7 mouse cellular contexts compared by ENCODE assay signal in genomic region chr2:30392114-30392576, GRCm38 (mm10). TPM values are rescaled to one million over a fixed set of nuclear protein-coding genes. Genes with fewer than 3 reads are reported as not detected.
DNase-seq lines count a peak whose midpoint lies in the region; ATAC-seq lines count a peak whose summit lies in the region.

Dolpp1 (plus strand) TSS chr2:30392254.

- peak; percentile 97 for DNase-seq in adrenal gland, postnatal 10 days
- peak; percentile 99 for DNase-seq in embryonic facial prominence, embryonic 10.5 days (ENCODE audit: low spot score)
- peak; percentile 99 for DNase-seq in kidney, adult 11 months
- peak; percentile 97 for DNase-seq in limb, embryonic 10.5 days (ENCODE audit: low spot score)
- DNase-seq in spleen, adult 12 weeks (ENCODE audit: low spot score), result peak; percentile 93

- H3K4me1 ChIP-seq in embryonic facial prominence, embryonic 10.5 days, result peaks cover 37% of the 10 kb centered on the region
- peaks cover 20% of the 10 kb centered on the region for H3K4me1 ChIP-seq in limb, embryonic 10.5 days
- H3K4me1 ChIP-seq in midbrain, embryonic 13.5 days (replicated peaks), result peaks cover 26% of the 10 kb centered on the region

- H3K36me3 ChIP-seq in embryonic facial prominence, embryonic 10.5 days (replicated peaks), result peaks cover 30% of the 10 kb centered on the region
- H3K36me3 ChIP-seq in limb, embryonic 10.5 days, result peaks cover 21% of the 10 kb centered on the region
- H3K36me3 ChIP-seq in midbrain, embryonic 13.5 days, result peaks cover 21% of the 10 kb centered on the region

- peak within 1 kb of the TSS; percentile 99 for H3K4me2 ChIP-seq in midbrain, embryonic 13.5 days (replicated peaks)

- WGBS in embryonic facial prominence, embryonic 10.5 days, result under 1% methylated on average over 40 of the region's 40 CpGs
- under 1% methylated on average over 40 of the region's 40 CpGs for WGBS in limb, embryonic 10.5 days
- under 1% methylated on average over 40 of the region's 40 CpGs for WGBS in midbrain, embryonic 13.5 days

- ATAC-seq in granulocyte monocyte progenitor cell, adult 5-6 weeks (replicated peaks; ENCODE audit: poor library complexity, severe bottlenecking), result peak; percentile 93
- peak; percentile 99 for ATAC-seq in midbrain, embryonic 13.5 days

- H3K27ac ChIP-seq in embryonic facial prominence, embryonic 10.5 days (replicated peaks), result peak within 1 kb of the TSS; percentile 89
- H3K27ac ChIP-seq in limb, embryonic 10.5 days, result peak within 1 kb of the TSS; percentile 85
- H3K27ac ChIP-seq in midbrain, embryonic 13.5 days, result peak within 1 kb of the TSS; percentile 92

- peak within 1 kb of the TSS; percentile 85 for H3K9ac ChIP-seq in midbrain, embryonic 13.5 days (replicated peaks)

- no peaks in the 10 kb centered on the region for H3K9me3 ChIP-seq in embryonic facial prominence, embryonic 10.5 days
- H3K9me3 ChIP-seq in limb, embryonic 10.5 days (replicated peaks), result no peaks in the 10 kb centered on the region
- no peaks in the 10 kb centered on the region for H3K9me3 ChIP-seq in midbrain, embryonic 13.5 days

- H3K27me3 ChIP-seq in embryonic facial prominence, embryonic 10.5 days (replicated peaks; ENCODE audit: low read depth, poor library complexity, severe bottlenecking), result no peaks in the 10 kb centered on the region
- H3K27me3 ChIP-seq in limb, embryonic 10.5 days (ENCODE audit: low read depth, poor library complexity, severe bottlenecking), result no peaks in the 10 kb centered on the region
- no peaks in the 10 kb centered on the region for H3K27me3 ChIP-seq in midbrain, embryonic 13.5 days

- H3K4me3 ChIP-seq in embryonic facial prominence, embryonic 10.5 days, result peak within 1 kb of the TSS; percentile 90
- H3K4me3 ChIP-seq in limb, embryonic 10.5 days, result peak within 1 kb of the TSS; percentile 80
- peak within 1 kb of the TSS; percentile 81 for H3K4me3 ChIP-seq in midbrain, embryonic 13.5 days (replicated peaks)

RNA-seq across cellular contexts. Expression of gene Dolpp1, which starts in this region (rescaled TPM):
- total RNA-seq in adrenal gland, postnatal 10 days (2021), result 10 to 100 TPM; 14.5 to 23.6 TPM
- polyA plus RNA-seq in embryonic facial prominence, embryonic 10.5 days (2016; fragmentation: Nextera tagmentation; extraction: Ambion mirVana), result 46.2 and 47.9 TPM in 2 replicates
- total RNA-seq in granulocyte monocyte progenitor cell, adult 5-6 weeks (2014; fragmentation: Nextera tagmentation), result 13.4 and 17.5 TPM in 2 replicates
- 19.1 and 29.6 TPM in 2 replicates for total RNA-seq in granulocyte monocyte progenitor cell, adult 5-6 weeks (2017)
- polyA plus RNA-seq in limb, embryonic 10.5 days (2016; fragmentation: Nextera tagmentation; extraction: Ambion mirVana), result 37.6 and 45.4 TPM in 2 replicates
- 54.7 and 56.6 TPM in 2 replicates for polyA plus RNA-seq in midbrain, embryonic 13.5 days (2015; fragmentation: Nextera tagmentation; extraction: Ambion mirVana)

Comparison
In these comparisons a context has a peak if more than half of its experiments do, and no peak if none do; other contexts are left out.
1. Peak in every context shown above with its lines: DNase-seq, ATAC-seq, H3K4me3 ChIP-seq and H3K27ac ChIP-seq.